Mouse (Mus musculus) B cell, adult (primary cell): ENCODE results near the gene Acsl5. TPM values are rescaled to one million over a fixed set of nuclear protein-coding genes. Genes with fewer than 3 reads are reported as not detected.

ENCODE experiments used
- total RNA-seq: library from RNA; stranded (reverse); gene quantifications from 4 replicates; pipeline ENCODE4 v1.2.4, GENCODE M21; 2023; ENCODE audit not compliant: inconsistent age

The Acsl5 gene
- total RNA-seq = 35.1 to 47.9 TPM (median 42.4 TPM) in 4 replicates

DNA sequence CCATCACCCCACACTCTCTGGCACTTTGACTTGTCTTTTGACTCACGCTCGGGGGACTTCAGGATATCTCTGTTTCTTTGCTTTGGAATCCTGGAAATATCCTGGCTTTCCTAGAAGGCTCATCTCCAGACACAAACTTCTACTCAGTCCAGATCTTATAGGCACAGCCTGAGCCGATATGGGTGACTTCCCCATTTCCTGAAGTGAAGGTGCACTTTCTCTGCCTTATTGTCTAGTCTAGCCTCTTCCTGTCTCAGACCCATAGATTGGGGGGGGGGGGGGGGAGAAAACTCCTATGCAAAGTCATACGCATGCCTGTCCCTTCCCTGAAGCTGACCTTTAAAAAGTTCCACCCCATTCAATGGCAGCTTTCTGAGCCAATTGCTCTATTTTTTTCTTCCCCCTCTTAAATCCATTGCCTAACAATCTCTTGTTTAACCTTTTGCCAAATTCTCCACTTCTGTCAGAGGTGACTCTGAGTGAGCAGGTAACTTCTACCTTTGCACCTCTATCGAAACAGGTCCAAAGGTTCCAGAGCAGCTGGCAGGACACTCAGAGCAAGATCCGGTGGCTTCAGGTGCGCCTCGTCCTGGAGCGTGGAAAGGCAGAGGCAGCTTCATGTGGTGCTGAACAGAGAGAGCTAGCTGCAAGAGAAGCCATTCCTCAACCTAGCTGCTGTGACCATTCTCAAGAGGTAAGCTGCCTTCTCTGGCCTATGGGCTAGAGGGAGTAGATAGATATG lies at the start of gene Acsl5:
Acsl5 (plus strand) TSS at position 556 of the 742 bp plus-strand sequence.

DNA sequence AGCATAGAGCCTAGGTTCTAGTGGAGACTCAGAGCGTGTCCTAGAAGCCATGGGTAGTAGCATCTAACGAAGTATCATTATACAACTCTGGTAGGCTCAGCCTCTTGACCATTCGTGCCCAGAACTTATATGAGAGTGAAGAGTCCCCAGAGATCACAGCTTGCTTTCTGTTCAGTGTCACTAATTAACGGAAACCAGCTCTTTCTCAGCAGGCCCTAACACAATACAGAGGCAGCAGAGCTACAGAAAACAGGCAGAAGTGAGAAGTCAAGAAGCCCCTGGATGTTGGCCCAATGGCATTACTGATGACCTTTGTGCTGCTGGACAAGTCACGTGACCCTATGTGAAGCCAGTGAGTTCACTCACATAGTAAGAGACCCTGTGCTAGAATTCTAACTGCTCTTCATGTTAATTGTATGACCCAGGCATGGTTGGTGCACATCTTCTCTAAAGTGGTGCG lies 10.5 kb upstream of the Acsl5 start, which contains the start of gene Gucy2g:
Gucy2g (minus strand) TSS at position 51 of the 460 bp plus-strand sequence.

DNA sequence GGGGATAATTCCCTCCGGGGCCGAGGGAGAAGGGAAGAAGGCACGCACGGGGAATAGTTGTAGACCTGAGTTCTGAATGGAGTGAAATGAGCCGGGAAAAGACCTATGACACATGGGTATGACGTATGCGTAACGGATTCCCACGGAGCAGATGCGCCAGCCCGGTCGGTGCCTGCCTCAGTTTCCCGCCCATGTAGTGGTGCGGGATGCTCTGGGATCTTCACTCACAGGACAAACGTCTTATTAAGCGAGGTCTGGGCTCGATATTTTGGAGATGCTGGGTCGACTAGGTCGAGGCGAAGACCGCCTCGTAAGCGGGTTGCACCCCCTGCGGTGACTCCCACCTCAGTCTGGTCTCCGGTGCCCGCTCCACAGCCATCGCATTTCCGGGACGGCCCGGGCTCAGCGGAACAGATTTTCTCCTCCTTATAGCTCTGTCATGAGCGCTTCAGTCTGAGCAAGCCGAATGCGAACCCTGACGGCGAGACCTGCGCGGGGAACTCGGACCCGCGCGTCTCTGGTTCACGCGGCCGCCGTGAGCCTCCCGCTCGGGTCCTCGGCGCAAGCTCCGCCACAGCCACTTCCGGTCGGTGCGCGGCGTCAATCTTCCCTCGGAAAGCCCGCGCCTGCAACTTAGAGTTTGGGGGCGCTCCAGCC lies 63.8 kb downstream of the Acsl5 start, which contains the start of gene Zdhhc6:
Zdhhc6 (minus strand) TSS at position 581 of the 657 bp plus-strand sequence.

DNA sequence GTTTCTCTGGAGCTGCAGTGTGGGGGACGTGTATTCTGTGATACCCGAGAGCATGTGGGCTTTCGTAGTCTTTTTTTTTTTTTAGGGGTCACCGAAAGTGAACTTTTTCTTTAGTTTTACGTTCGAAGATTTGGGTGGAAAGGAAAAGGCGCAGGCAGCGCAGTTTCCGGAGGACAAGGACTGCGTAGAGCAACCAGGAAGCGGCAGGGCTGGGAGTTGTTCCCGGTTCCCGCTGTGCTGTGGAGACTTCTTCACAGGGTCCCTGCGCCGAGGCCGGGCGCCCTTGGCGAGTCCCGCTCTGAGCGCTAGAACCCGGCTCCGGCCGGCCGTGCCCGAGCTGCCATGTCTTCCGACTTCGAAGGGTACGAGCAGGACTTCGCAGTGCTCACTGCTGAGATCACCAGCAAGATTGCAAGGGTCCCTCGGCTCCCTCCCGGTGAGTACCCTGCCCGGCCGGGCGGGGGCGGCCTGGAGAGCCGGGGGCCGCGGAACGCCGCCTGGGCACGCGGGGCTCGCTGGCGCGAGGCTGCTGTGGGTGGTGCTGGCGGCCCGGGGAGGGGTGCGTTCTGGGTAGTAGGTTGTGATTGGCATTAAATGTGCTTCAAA lies 64.5 kb downstream of the Acsl5 start, which contains the start of gene Vti1a:
Vti1a (plus strand) TSS at position 187 of the 606 bp plus-strand sequence.

Other genes with a start within 250 kb of the Acsl5 start
- 10.5 to 11.6 TPM (median 10.9 TPM) in 4 replicates for gene Gpam, start 124.7 kb upstream of the Acsl5 start, total RNA-seq
- gene Tectb, start 71.2 kb upstream of the Acsl5 start, total RNA-seq = not detected in 4 replicates
- gene Gucy2g, start 10.7 kb upstream of the Acsl5 start, total RNA-seq = not detected in 4 replicates
- 26.1 to 37.6 TPM (median 28.9 TPM) in 4 replicates for gene Zdhhc6, start 64.1 kb downstream of the Acsl5 start, total RNA-seq
- 35.3 to 40.1 TPM (median 38.2 TPM) in 4 replicates for gene Vti1a, start 64.4 kb downstream of the Acsl5 start, total RNA-seq